Mouse (Mus musculus): ENCODE results near the gene Btg4. TPM values are rescaled to one million over a fixed set of nuclear protein-coding genes. Genes with fewer than 3 reads are reported as not detected.

The Btg4 gene
- polyA plus RNA-seq, 1 experiment from 2014 or later, result not detected

DNA sequence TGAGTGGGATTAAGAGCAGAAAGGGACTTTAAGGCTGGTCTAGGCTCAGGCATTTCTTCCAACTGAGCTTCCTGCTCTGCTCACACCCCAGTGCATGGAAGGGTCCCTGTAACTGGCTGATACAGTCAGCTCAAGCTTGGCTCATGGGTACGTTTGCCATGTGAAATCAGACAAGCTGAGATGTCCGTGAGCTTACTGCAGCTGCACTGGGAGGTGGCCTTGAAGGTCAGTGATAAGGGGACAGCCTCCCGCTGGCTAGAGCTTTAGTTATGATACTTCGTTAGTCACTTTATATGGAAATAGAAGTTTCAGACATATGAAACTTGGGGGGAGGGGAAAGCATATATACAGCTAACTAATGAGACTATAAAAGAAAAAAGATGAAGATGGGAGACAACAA, 10.1 kb downstream of the Btg4 start:
- DNase-seq (ENCODE audit: low spot score), result no peak
- Histone ChIP-seq H3K27ac (ENCODE audit: low read depth, low read length) (no peak overlapping the region), H3K4me1 (replicated peaks; ENCODE audit: control insufficient read depth, insufficient read depth, low read length) (peaks cover 3% of the 10 kb centered on the region; the same call in 1 of the 2 replicates), H3K27me3 (ENCODE audit: control insufficient read depth, insufficient read depth, low read length) (no peaks in the 10 kb centered on the region), H3K4me2 (replicated peaks; ENCODE audit: low read depth, low read length) (no peak overlapping the region), H3K9me3 (ENCODE audit: control insufficient read depth, low read length) (no peaks in the 10 kb centered on the region), H3K36me3 (ENCODE audit: control insufficient read depth, insufficient read depth, low read length) (no peaks in the 10 kb centered on the region), H3K9ac (ENCODE audit: low read depth, low read length) (no peak overlapping the region), H3K4me3 (ENCODE audit: low read depth, low read length) (no peak overlapping the region)
- ATAC-seq (ENCODE audit: low FRiP score), result no peak
- WGBS, result 84% methylated on average over 4 of the region's 4 CpGs

DNA sequence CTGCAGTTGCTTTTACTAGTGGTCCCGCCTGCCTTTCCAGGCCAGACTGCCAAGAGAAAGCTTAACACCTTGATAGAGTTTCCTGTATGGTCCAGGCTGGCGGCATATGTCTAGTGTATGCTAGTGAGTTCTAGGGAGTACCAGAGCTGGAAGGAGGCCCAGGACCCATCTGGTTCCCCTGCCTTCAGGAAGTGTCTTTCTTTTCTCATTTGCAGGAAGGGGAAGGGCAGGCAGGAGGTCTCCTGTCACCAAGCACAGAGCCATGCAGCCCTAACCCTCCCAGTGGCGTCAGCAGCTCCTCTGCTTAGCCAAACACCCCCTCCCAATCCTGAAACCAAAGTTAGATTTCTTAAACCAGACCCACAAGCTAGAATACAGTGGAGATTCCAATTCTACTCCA, 15.1 kb downstream of the Btg4 start:
- Histone ChIP-seq H3K9ac (ENCODE audit: low read depth, low read length) (no peak overlapping the region), H3K27me3 (ENCODE audit: control insufficient read depth, insufficient read depth, low read length) (peaks cover 5% of the 10 kb centered on the region; the same call in 1 of the 2 replicates), H3K9me3 (ENCODE audit: control insufficient read depth, low read length) (no peaks in the 10 kb centered on the region), H3K36me3 (ENCODE audit: control insufficient read depth, insufficient read depth, low read length) (no peaks in the 10 kb centered on the region), H3K27ac (ENCODE audit: low read depth, low read length) (no peak overlapping the region), H3K4me2 (replicated peaks; ENCODE audit: low read depth, low read length) (peak overlapping the region; percentile 88), H3K4me3 (ENCODE audit: low read depth, low read length) (peak overlapping the region; percentile 36), H3K4me1 (replicated peaks; ENCODE audit: control insufficient read depth, insufficient read depth, low read length) (peaks cover 10% of the 10 kb centered on the region; the same call in 1 of the 2 replicates)
- no peak for ATAC-seq (ENCODE audit: low FRiP score)
- DNase-seq (ENCODE audit: low spot score), result peak; percentile 13
- whole genome bisulfite sequencing, result 22% methylated on average over 3 of the region's 3 CpGs

DNA sequence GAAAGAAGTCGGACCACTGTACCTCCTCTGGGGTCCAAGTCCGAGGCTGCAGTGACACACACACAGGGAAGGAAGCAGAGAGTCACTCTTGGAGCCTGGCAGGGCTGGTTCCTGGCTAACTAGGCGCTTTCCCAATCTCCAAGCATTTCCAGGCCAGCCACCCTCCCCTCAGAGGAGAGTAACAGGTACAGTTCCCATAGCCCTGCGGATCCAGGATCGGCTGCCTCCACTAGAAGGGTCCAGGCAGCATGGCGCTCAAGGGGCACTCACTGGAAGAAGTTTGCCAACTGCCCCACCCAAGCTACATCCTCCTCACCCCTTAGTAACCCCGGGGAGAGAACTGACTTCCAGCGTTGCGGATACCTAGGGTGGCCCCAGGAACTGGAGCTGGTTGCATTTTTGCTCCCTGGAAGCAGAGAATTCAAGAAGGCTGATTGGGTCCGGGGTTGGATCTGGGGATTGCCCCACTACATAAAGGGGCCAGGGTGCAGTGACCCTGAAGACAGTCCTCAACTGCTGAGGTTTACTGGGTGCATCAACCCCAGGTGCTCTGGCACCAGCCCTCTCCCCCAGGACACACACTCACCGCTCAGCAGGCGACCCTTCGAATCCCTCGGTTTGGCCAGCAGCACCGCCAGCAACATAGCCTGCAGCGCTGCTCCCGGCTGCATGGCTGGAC, 15.7 kb downstream of the Btg4 start:
- Histone ChIP-seq H3K27me3 (ENCODE audit: control insufficient read depth, insufficient read depth, low read length) (peaks cover 5% of the 10 kb centered on the region; the same call in 1 of the 2 replicates), H3K4me3 (ENCODE audit: low read depth, low read length) (peak overlapping the region; percentile 36), H3K4me1 (replicated peaks; ENCODE audit: control insufficient read depth, insufficient read depth, low read length) (peaks cover 10% of the 10 kb centered on the region; the same call in 1 of the 2 replicates), H3K9ac (ENCODE audit: low read depth, low read length) (peak overlapping the region; percentile 45), H3K27ac (ENCODE audit: low read depth, low read length) (no peak overlapping the region), H3K4me2 (replicated peaks; ENCODE audit: low read depth, low read length) (peak overlapping the region; percentile 88), H3K36me3 (ENCODE audit: control insufficient read depth, insufficient read depth, low read length) (no peaks in the 10 kb centered on the region), H3K9me3 (ENCODE audit: control insufficient read depth, low read length) (no peaks in the 10 kb centered on the region)
- WGBS, result 2% methylated on average over 16 of the region's 17 CpGs
- ATAC-seq (ENCODE audit: low FRiP score) (peak; percentile 47; the same call in 1 of the 2 replicates), DNase-seq (ENCODE audit: low spot score) (peak; percentile 48)

DNA sequence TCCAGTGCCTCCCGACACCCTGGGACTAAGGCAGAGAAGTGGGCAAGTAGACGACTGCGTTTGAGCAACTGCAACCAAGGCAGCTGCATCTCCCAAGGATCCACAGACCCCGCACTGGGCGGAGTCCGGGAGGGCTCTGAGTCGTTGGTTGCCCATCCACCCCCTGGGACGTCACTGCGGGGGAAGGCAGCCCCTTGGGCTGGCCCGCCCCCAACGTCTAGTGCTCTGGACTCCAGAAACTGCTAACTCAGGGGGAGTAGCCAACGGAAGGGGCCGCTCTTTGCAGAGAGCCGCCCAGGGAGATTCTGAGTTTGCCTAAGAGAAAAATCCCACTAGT, 16.2 kb downstream of the Btg4 start, which contains the start of gene Layn:
Gene Layn (minus strand): TSS at position 116 of the 337 bp plus-strand sequence.
- DNase-seq (ENCODE audit: low spot score), result peak; percentile 69
- Histone ChIP-seq H3K9ac (ENCODE audit: low read depth, low read length) (peak within 1 kb of the TSS; percentile 45), H3K4me3 (ENCODE audit: low read depth, low read length) (peak within 1 kb of the TSS; percentile 36), H3K27ac (ENCODE audit: low read depth, low read length) (no peak within 1 kb of the TSS), H3K4me2 (replicated peaks; ENCODE audit: low read depth, low read length) (peak within 1 kb of the TSS; percentile 88), H3K36me3 (ENCODE audit: control insufficient read depth, insufficient read depth, low read length) (no peaks in the 10 kb centered on the region), H3K27me3 (ENCODE audit: control insufficient read depth, insufficient read depth, low read length) (peaks cover 5% of the 10 kb centered on the region; the same call in 1 of the 2 replicates), H3K4me1 (replicated peaks; ENCODE audit: control insufficient read depth, insufficient read depth, low read length) (peaks cover 10% of the 10 kb centered on the region; the same call in 1 of the 2 replicates), H3K9me3 (ENCODE audit: control insufficient read depth, low read length) (no peaks in the 10 kb centered on the region)
- peak; percentile 65; the same call in 1 of the 2 replicates for ATAC-seq (ENCODE audit: low FRiP score)
- WGBS, result 1% methylated on average over 14 of the region's 14 CpGs

DNA sequence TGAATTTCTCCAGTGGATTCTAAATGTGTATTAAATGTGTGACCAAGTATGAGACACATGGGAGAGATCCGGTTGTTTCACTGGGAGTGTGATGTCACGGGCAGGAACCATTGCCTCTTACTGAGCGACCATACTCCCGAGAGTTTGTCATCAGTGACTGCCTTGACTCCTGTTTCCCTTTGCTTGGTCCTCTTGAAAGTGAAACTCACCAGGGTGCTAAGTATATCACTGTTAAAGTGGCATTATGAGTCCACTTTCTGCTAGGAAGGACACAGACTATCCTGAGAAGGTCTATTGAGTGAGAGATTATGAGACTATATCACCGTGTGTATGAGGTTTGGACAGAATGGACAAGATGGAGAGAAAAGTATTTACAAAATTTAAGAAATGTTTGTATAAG, 20.9 kb downstream of the Btg4 start:
- peaks cover 5% of the 10 kb centered on the region; the same call in 1 of the 2 replicates for H3K27me3 ChIP-seq (ENCODE audit: control insufficient read depth, insufficient read depth, low read length)
- H3K36me3 ChIP-seq (ENCODE audit: control insufficient read depth, insufficient read depth, low read length), result no peaks in the 10 kb centered on the region
- no peak for ATAC-seq (ENCODE audit: low FRiP score)
- no peak for DNase-seq (ENCODE audit: low spot score)
- no peak overlapping the region for H3K4me2 ChIP-seq (replicated peaks; ENCODE audit: low read depth, low read length)
- H3K4me3 ChIP-seq (ENCODE audit: low read depth, low read length), result no peak overlapping the region
- 88% methylated on average over 5 of the region's 5 CpGs for WGBS
- H3K4me1 ChIP-seq (replicated peaks; ENCODE audit: control insufficient read depth, insufficient read depth, low read length), result 0 out of 2 replicates have a peak, but pooled peaks cover 2% of the 10 kb centered on the region
- no peaks in the 10 kb centered on the region for H3K9me3 ChIP-seq (ENCODE audit: control insufficient read depth, low read length)
- H3K27ac ChIP-seq (ENCODE audit: low read depth, low read length), result no peak overlapping the region
- no peak overlapping the region for H3K9ac ChIP-seq (ENCODE audit: low read depth, low read length)

DNA sequence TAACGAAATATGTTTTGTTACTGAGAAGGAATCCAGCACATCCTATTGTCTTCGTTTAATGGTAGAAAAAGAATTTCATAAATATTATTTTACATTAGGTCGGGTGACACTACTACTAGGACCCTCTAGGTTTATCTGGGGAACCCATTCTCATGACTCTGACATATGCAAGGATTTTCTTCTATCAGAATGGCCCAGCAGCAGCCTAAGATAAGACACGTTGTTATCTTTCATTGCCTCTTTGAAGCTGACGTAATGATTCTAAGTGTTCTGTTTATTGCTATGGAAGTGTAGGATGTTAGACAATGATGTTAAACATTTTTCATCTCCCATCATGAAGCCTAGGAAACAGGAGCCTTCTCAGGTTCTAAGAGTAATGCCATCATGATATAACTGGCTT, 33.0 kb downstream of the Btg4 start:
- H3K36me3 ChIP-seq (ENCODE audit: control insufficient read depth, insufficient read depth, low read length), result no peaks in the 10 kb centered on the region
- H3K4me3 ChIP-seq (ENCODE audit: low read depth, low read length), result no peak overlapping the region
- 80% methylated on average over 5 of the region's 5 CpGs for WGBS
- no peak overlapping the region for H3K9ac ChIP-seq (ENCODE audit: low read depth, low read length)
- H3K4me1 ChIP-seq (replicated peaks; ENCODE audit: control insufficient read depth, insufficient read depth, low read length), result no peaks in the 10 kb centered on the region
- H3K9me3 ChIP-seq (ENCODE audit: control insufficient read depth, low read length), result no peaks in the 10 kb centered on the region
- DNase-seq (ENCODE audit: low spot score) (no peak), ATAC-seq (ENCODE audit: low FRiP score) (no peak)
- H3K4me2 ChIP-seq (replicated peaks; ENCODE audit: low read depth, low read length), result no peak overlapping the region
- H3K27me3 ChIP-seq (ENCODE audit: control insufficient read depth, insufficient read depth, low read length), result no peaks in the 10 kb centered on the region
- H3K27ac ChIP-seq (ENCODE audit: low read depth, low read length), result no peak overlapping the region

DNA sequence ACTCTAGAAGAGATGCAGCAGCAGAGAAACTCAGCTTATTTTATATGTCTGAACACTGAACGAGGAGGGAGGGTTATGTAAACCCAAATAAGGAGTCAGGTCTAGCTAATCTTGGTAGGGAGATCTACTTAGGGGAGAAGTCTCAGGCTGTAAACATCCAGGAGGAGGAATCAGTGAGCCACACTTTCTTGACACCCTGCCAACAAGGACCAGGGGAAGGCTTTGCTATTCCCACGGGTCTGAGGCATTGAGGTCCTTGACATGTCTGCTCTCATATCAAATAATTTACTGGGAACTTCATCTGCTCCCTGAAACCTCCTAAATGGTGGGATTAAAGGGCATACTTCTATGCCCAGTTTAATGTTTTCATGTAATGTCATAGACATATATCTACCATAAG, 35.6 kb downstream of the Btg4 start:
- WGBS, result 77% methylated on average over 2 of the region's 2 CpGs
- no peak overlapping the region for H3K27ac ChIP-seq (ENCODE audit: low read depth, low read length)
- H3K4me3 ChIP-seq (ENCODE audit: low read depth, low read length), result no peak overlapping the region
- H3K9me3 ChIP-seq (ENCODE audit: control insufficient read depth, low read length), result no peaks in the 10 kb centered on the region
- H3K27me3 ChIP-seq (ENCODE audit: control insufficient read depth, insufficient read depth, low read length), result no peaks in the 10 kb centered on the region
- ATAC-seq (ENCODE audit: low FRiP score), result no peak
- no peaks in the 10 kb centered on the region for H3K4me1 ChIP-seq (replicated peaks; ENCODE audit: control insufficient read depth, insufficient read depth, low read length)
- no peaks in the 10 kb centered on the region for H3K36me3 ChIP-seq (ENCODE audit: control insufficient read depth, insufficient read depth, low read length)
- DNase-seq (ENCODE audit: low spot score), result no peak
- H3K9ac ChIP-seq (ENCODE audit: low read depth, low read length), result no peak overlapping the region
- no peak overlapping the region for H3K4me2 ChIP-seq (replicated peaks; ENCODE audit: low read depth, low read length)

DNA sequence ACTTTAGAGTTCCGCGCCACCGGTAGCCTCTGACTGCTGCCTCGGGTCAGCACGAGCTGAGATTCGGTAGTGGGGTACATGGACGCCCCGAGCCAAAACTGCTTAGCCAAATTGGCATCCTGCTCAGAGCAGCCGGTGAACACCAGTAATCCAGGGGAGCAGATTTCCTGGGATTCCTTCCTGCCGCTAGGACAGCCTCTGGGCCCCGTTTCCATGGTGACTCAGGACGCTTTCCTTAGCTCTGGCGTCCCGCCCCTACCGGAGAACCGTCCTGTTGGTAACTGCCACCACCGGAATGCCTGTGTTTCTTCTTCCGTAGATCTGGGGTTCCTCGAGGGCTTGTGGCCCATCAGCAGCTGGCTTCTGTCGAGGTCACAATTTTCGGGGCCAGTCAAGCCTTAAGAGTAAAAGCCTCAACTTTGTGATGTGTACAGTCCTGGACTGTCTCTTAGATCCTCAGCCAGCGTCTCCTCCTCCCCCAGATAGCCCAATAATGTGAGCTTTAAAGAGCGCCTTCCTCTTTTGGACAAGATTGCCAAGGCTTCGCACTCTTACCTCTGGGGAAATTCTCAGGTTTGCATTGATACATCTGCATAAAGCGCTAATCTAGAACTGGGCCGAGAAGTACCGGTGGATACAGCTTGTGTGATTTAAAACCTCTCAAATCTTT, 41.2 kb downstream of the Btg4 start, which contains the start of gene 4833427G06Rik:
Gene 4833427G06Rik (minus strand): TSS at position 323 of the 670 bp plus-strand sequence.
- ATAC-seq (ENCODE audit: low FRiP score), result peak; percentile 77; the same call in 1 of the 2 replicates
- Histone ChIP-seq H3K9ac (ENCODE audit: low read depth, low read length) (no peak within 1 kb of the TSS), H3K9me3 (ENCODE audit: control insufficient read depth, low read length) (no peaks in the 10 kb centered on the region), H3K4me2 (replicated peaks; ENCODE audit: low read depth, low read length) (peak within 1 kb of the TSS; percentile 100), H3K36me3 (ENCODE audit: control insufficient read depth, insufficient read depth, low read length) (no peaks in the 10 kb centered on the region), H3K27ac (ENCODE audit: low read depth, low read length) (no peak within 1 kb of the TSS), H3K27me3 (ENCODE audit: control insufficient read depth, insufficient read depth, low read length) (0 out of 2 replicates have a peak, but pooled peaks cover 2% of the 10 kb centered on the region), H3K4me1 (replicated peaks; ENCODE audit: control insufficient read depth, insufficient read depth, low read length) (peaks cover 4% of the 10 kb centered on the region; the same call in 1 of the 2 replicates), H3K4me3 (ENCODE audit: low read depth, low read length) (peak within 1 kb of the TSS; percentile 60)
- WGBS, result 11% methylated on average over 27 of the region's 27 CpGs
- peak; percentile 85 for DNase-seq (ENCODE audit: low spot score)
